Mouse (Mus musculus): Measurements from ENCODE around the gene Ryk.

The Ryk gene

DNA sequence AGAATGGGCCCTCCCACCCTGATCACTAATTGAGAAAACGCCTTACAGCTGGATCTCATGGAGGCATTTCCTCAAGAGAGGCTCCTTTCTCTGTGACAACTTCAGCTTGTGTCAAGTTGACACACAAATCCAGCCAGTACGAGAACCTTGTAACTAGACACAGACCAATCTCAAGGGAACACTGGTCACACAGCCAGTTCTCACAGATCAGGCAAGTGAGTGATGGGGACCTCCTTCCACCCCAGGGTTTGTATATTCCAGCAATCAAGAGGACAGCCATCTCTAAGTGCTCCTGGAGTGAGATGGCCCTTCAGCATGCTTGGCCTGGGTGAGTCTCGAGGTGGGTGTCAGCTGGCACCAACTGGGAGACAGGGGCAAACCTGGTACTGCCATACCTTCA, 121.1 kb downstream of the Ryk start:
- DNase-seq, result no peak
